Mouse (Mus musculus): ENCODE results near the gene Ldah.

The Ldah gene

GRCm38 (mm10) chr12:8313270-8313771 is 105.4 kb downstream of the Ldah start, which contains the start of gene Hs1bp3:
Gene Hs1bp3 (plus strand): TSS chr12:8313432.
- DNase-seq (ENCODE audit: low spot score), result peak; percentile 84

GRCm38 (mm10) chr12:8313773-8314172 is 105.9 kb downstream of the Ldah start:
- DNase-seq (ENCODE audit: low spot score), result no peak

DNA sequence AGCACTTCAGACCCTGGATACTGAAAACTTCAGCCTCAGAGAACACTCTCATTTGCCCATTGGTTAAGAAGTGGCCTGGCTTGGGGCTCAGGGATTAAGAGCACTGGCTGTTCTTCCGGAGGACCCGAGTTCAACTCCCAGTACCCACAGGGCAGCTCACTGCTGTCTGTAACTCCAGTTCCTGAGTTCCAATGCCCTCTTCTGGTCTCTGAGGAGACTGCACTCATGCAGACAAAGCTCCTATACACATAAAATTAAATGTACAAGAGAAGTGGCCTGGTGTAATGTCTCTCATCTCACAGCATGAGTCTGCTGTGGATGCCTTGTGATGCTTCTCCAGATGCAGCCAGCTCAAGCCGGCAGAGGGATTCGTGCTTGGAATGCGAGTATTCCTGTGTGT is 108.6 kb downstream of the Ldah start:
- DNase-seq (ENCODE audit: low spot score), result no peak

DNA sequence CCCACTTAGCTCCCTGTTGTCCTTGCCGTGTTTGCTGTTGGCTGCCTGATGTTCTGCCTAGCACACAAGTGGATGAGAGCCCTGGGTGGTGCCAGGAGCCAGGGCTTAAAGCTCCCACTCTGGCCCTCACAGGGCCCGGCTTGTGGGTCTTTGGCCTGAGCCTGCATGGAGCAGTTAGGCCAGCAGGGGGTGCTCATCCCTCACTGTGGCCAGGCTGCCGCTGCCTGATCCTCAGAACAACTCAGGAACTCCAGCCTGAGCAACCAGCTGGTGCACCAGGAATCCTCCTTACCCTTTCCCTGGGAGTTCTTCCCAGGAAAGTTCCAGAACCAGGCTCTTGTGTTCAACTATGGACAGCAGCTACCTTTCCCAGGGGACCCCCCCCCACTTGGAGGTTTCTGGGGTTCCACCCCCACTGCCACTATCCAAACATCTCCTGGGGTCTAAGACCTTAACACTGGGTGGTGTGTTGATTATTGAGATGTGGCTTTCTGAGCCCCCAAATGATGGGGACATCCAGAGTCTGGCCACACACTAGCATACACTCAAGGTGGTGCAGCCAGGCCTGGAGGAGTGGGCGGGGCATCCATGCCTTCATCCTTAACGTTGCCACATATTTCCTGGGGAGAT is 112.3 kb downstream of the Ldah start:
- DNase-seq (ENCODE audit: low spot score), result peak; percentile 78

DNA sequence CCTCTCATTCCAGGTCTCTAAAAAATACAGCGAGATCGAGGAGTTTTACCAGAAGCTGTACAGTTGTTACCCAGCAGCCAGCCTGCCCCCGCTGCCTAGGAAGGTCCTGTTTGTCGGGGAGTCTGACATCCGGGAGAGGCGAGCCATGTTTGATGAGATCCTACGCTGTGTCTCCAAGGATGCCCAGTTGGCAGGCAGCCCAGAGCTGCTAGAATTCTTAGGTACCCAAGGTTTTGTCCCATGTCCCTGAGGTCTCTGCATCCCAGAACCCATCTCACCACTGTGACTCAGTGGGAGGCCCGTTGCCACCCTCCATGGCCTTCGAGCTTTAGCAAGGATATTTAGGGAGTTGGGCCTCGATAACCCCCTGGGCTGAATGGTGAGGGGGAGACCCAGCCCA is 113.6 kb downstream of the Ldah start:
- no peak for DNase-seq (ENCODE audit: low spot score)

GRCm38 (mm10) chr12:8324086-8324485 is 116.2 kb downstream of the Ldah start:
- no peak for DNase-seq (ENCODE audit: low spot score)

GRCm38 (mm10) chr12:8325245-8325942 is 117.5 kb downstream of the Ldah start:
- DNase-seq (ENCODE audit: low spot score), result no peak

DNA sequence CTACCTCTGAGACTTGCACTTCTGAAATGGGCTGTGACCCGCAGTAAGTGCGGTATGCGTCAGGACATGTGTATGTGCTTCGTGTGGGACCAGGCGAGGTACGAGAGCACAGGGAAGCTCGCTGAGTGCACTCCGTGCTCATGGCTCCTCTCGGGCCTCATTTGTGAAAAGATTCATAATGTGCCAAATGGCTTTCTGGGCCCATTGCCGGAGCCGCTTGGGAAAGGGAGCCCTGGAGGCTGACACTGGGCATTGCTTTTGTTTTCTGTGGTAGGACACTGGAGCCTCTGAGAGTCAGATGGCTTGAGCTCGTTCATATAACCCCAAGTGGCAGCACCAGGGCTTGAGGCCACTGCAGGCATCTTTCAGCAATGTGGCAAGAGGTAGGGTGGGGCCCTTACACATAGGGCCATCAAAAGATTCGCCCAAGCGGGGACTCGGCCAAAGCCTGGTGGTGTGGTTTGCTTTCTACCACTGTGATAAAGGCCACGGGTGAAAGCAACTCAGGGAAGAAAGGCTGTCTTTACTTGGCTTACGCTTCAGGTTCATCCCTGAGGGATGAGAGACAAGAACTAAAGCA is 118.1 kb downstream of the Ldah start:
- DNase-seq (ENCODE audit: low spot score), result no peak

DNA sequence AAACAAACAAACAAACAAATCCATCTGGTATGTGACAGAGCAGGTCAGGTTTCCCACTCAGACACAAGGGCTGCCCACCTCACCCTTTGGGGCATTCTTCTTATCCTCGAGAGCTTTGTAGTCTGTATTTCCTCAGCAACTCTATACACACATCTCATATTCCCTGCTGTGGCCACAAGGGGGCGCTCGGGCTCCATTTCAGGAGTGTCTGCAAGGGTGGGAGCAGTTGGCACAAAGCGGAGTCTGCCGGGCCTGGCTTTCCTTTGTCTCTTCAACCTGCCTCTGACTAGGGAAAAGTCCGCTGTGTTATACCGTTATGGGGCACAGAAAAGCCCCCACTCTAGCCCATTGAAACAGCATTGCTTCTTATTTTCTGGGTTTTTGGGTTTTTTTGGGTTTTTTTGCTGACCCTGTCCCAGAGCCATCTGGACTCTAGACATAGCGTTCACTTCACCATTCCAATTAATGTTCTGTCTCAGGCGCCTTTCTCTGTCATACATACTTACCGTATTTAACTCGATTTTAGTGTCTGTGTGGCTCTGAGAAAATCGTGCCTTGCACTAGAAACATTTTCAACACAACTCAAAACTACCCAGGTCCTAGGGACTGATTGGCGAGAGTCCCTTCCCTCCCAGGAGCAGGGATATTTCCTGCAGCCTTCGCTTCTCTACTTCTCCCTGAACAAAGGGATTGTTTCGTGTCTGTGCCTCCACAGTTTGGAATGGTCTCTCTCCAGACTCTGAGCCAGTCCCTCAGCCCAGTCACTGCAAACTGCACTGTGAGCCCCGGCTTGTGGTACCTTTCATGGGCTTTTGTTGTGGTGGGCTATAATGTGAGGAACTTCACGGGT is 119.1 kb downstream of the Ldah start:
- peak; percentile 94 for DNase-seq (ENCODE audit: low spot score)

- DNase-seq (ENCODE audit: low spot score), result no peak
Observed at GRCm38 (mm10) chr12:8327675-8328053, 119.8 kb downstream of the Ldah start.

DNA sequence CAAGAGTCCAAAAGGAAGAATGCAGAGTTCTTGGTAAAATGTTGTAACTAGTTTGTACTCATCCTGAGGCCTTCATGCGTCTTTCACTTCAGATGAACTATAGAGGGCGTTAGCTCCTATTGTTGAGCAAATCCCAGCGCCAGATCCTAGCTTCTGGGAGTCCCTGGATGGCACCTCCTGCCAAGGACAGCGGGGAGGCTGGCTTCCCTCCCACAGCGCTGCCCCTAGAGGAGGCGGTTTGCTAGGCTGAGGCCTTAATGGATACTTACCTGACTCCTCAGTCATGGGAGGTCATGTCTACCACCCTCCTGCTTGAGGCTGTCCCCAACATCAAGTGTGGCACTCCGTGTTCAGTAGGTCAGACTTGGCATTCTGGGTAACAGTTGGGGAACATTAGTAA is 121.3 kb downstream of the Ldah start:
- DNase-seq (ENCODE audit: low spot score), result no peak

GRCm38 (mm10) chr12:8331489-8332173 is 123.7 kb downstream of the Ldah start:
- no peak for DNase-seq (ENCODE audit: low spot score)

GRCm38 (mm10) chr12:8332174-8332542 is 124.3 kb downstream of the Ldah start:
- no peak for DNase-seq (ENCODE audit: low spot score)

DNA sequence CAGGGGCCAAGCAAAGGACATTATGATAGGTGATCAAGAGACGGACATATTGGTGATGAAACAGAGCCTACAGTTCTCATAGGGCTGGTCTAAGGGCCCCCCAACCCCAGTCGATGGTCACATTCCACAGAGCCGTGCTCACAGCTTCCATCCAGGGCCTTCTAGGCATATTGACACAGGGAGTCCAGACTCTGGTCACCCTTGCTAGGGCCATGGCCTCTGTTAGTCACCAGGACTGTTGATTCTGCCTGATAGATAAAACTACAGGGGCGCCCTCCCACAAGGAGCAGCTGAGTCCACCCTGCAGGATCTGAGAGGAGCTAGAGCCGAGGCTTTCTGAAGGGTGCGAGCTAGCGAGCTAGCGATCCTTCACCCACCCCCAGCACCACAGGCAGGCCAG is 125.7 kb downstream of the Ldah start:
- no peak for DNase-seq (ENCODE audit: low spot score)

- no peak for DNase-seq (ENCODE audit: low spot score)
Observed at GRCm38 (mm10) chr12:8334261-8334660, 126.4 kb downstream of the Ldah start.
